Mouse (Mus musculus) G1E (cell line): ENCODE data around the gene Lbx2. TPM values are rescaled to one million over a fixed set of nuclear protein-coding genes. Genes with fewer than 3 reads are reported as not detected.

ENCODE experiments used
- ATAC-seq: 2 replicates; pipeline ENCODE4 v1.8.0; 2016; ENCODE audit warnings: mild to moderate bottlenecking; ENCODE audit not compliant: insufficient number of reproducible peaks, poor library complexity, low FRiP score, severe bottlenecking; ENCODE audit errors: extremely low read depth
- DNase-seq: peaks from one replicate; pipeline ENCODE4 v3.0.0; 2012; ENCODE audit warnings: low spot score
- H3K27me3 ChIP-seq: 2 replicates; pipeline ENCODE4 v1.6.1; 2012; ENCODE audit warnings: mild to moderate bottlenecking, low read length, inconsistent platforms; ENCODE audit not compliant: insufficient read depth
- H3K36me3 ChIP-seq: replicated peaks from 2 replicates; pipeline ENCODE3; 2012; ENCODE audit warnings: mild to moderate bottlenecking, inconsistent platforms
- H3K4me1 ChIP-seq: 2 replicates; pipeline ENCODE4 v1.6.1; 2012; ENCODE audit warnings: low read depth, low read length, inconsistent platforms, mixed read lengths; ENCODE audit not compliant: insufficient read depth
- H3K4me3 ChIP-seq: 2 replicates; pipeline ENCODE4 v1.5.1; 2012; ENCODE audit warnings: low read depth, mild to moderate bottlenecking, inconsistent platforms, low read length, moderate library complexity, mixed read lengths
- H3K9me3 ChIP-seq: replicated peaks from 2 replicates; pipeline ENCODE4 v1.6.1; 2012; ENCODE audit warnings: inconsistent platforms
- CTCF ChIP-seq: IDR thresholded peaks from 2 replicates; pipeline ENCODE4 v1.5.1; 2012; ENCODE audit warnings: low read depth, low read length, inconsistent platforms, mixed read lengths
- GATA1 ChIP-seq: IDR thresholded peaks from 2 replicates; pipeline ENCODE4 v1.6.1; 2012; ENCODE audit warnings: borderline replicate concordance, low read length, inconsistent platforms, mixed read lengths
- GATA2 ChIP-seq: IDR thresholded peaks from 2 replicates; pipeline ENCODE4 v1.6.1; 2012; ENCODE audit warnings: low read depth, low read length, inconsistent platforms, borderline replicate concordance
- POLR2AphosphoS5 ChIP-seq: IDR thresholded peaks from 2 replicates; pipeline ENCODE4 v1.6.1; 2012; ENCODE audit warnings: low read depth, low read length, inconsistent platforms; ENCODE audit not compliant: insufficient replicate concordance
- TAL1 ChIP-seq: conservative IDR thresholded peaks from 2 replicates; pipeline ENCODE4 v1.6.1; 2012; ENCODE audit warnings: low read depth, low read length, inconsistent platforms, mixed read lengths
- polyA plus RNA-seq: library from polyadenylated mRNA; stranded (reverse); fragments of >175 nt; gene quantifications from 2 replicates; pipeline ENCODE4 v1.2.3, GENCODE M21; 2012
- total RNA-seq, 2 experiments: library from RNA; stranded (forward) in 1 of 2; stranded (reverse) in 1 of 2; fragments of 200-1000 nt in 1 of 2; fragments of >200 nt in 1 of 2; fragmentation: Nextera tagmentation in 1 of 2; gene quantifications; 2 replicates each; pipeline ENCODE4 v1.2.3; 2014 to 2017

The Lbx2 gene
- total and polyA plus RNA-seq, 3 experiments: 0.15 TPM; not detected in 2

- H3K4me3 ChIP-seq: no peak overlapping the region
- H3K9me3 ChIP-seq: no peaks in the 10 kb centered on the region
- peaks cover 15% of the 10 kb centered on the region for H3K36me3 ChIP-seq
- no peaks in the 10 kb centered on the region; the same call in 1 of the 2 replicates for H3K27me3 ChIP-seq
- no peak for DNase-seq
- ATAC-seq: no peak
- TF ChIP-seq CTCF: peak; percentile 31; the same call in 1 of the 2 replicates
- no peak for TF ChIP-seq TAL1
- H3K4me1 ChIP-seq: peaks cover 43% of the 10 kb centered on the region
Measured at GRCm38 (mm10) chr6:83127419-83127818, 41.3 kb downstream of the Lbx2 start.

GRCm38 (mm10) chr6:83131469-83132034 lies 45.4 kb downstream of the Lbx2 start:
- TF ChIP-seq TAL1: no peak
- no peak for TF ChIP-seq CTCF
- TF ChIP-seq POLR2AphosphoS5: no peak
- no peak for TF ChIP-seq GATA2
- TF ChIP-seq GATA1: no peak
- H3K4me1 ChIP-seq: peaks cover 32% of the 10 kb centered on the region
- no peaks in the 10 kb centered on the region for H3K9me3 ChIP-seq
- H3K27me3 ChIP-seq: no peaks in the 10 kb centered on the region; the same call in 1 of the 2 replicates
- DNase-seq (no peak), ATAC-seq (no peak)
- H3K36me3 ChIP-seq: peaks cover 10% of the 10 kb centered on the region
- no peak overlapping the region for H3K4me3 ChIP-seq

GRCm38 (mm10) chr6:83132176-83132919 lies 46.2 kb downstream of the Lbx2 start:
- ATAC-seq (no peak), DNase-seq (no peak)
- no peaks in the 10 kb centered on the region; the same call in 1 of the 2 replicates for H3K27me3 ChIP-seq
- peaks cover 10% of the 10 kb centered on the region for H3K36me3 ChIP-seq
- H3K4me3 ChIP-seq: no peak overlapping the region
- no peak for TF ChIP-seq GATA1
- H3K9me3 ChIP-seq: no peaks in the 10 kb centered on the region
- H3K4me1 ChIP-seq: peaks cover 40% of the 10 kb centered on the region

GRCm38 (mm10) chr6:83134226-83134625 lies 48.1 kb downstream of the Lbx2 start:
- Histone ChIP-seq H3K27me3 (no peaks in the 10 kb centered on the region; the same call in 1 of the 2 replicates), H3K4me3 (no peak overlapping the region), H3K36me3 (peaks cover 10% of the 10 kb centered on the region), H3K4me1 (peaks cover 55% of the 10 kb centered on the region), H3K9me3 (no peaks in the 10 kb centered on the region)
- DNase-seq (no peak), ATAC-seq (no peak)
- TF ChIP-seq CTCF (no peak), GATA2 (no peak), TAL1 (no peak), GATA1 (no peak), POLR2AphosphoS5 (no peak)

GRCm38 (mm10) chr6:83134951-83135513 lies 48.9 kb downstream of the Lbx2 start, which contains the start of gene Rtkn:
Gene Rtkn, plus strand, starts transcription at chr6:83135463.
- no peak for TF ChIP-seq TAL1
- no peak for TF ChIP-seq GATA1
- TF ChIP-seq CTCF: no peak
- no peak for TF ChIP-seq POLR2AphosphoS5
- TF ChIP-seq GATA2: no peak
- Histone ChIP-seq H3K27me3 (peaks cover 2% of the 10 kb centered on the region; the same call in 1 of the 2 replicates), H3K4me3 (0 out of 2 replicates have a peak within 1 kb of the TSS, but pooled peaks have one; percentile 74), H3K9me3 (no peaks in the 10 kb centered on the region), H3K36me3 (peaks cover 12% of the 10 kb centered on the region), H3K4me1 (peaks cover 55% of the 10 kb centered on the region)
- no peak for ATAC-seq
- DNase-seq: no peak

- ATAC-seq (no peak), DNase-seq (no peak)
- Histone ChIP-seq H3K4me1 (peaks cover 55% of the 10 kb centered on the region), H3K9me3 (no peaks in the 10 kb centered on the region), H3K36me3 (peaks cover 12% of the 10 kb centered on the region), H3K27me3 (peaks cover 3% of the 10 kb centered on the region; the same call in 1 of the 2 replicates), H3K4me3 (no peak overlapping the region)
- TF ChIP-seq TAL1 (no peak), GATA2 (no peak), POLR2AphosphoS5 (no peak), GATA1 (no peak), CTCF (no peak)
Measured at GRCm38 (mm10) chr6:83135571-83136161, 49.5 kb downstream of the Lbx2 start.
